Mouse (Mus musculus) retina, embryonic 14.5 days (tissue): ENCODE data around the gene Tspan2.

Experiments used
- DNase-seq: peaks from one replicate; pipeline ENCODE4 v3.0.0-alpha.2; 2015; ENCODE audit warnings: low spot score

Gene Tspan2

GRCm38 (mm10) chr3:102735031-102735558, 766 bp downstream of the Tspan2 start:
- peak; percentile 50 for DNase-seq

GRCm38 (mm10) chr3:102735638-102736037, 1.3 kb downstream of the Tspan2 start:
- DNase-seq: peak; percentile 11

- DNase-seq: no peak
Observed at GRCm38 (mm10) chr3:102736436-102736835, 2.1 kb downstream of the Tspan2 start.

GRCm38 (mm10) chr3:102737106-102737505, 2.8 kb downstream of the Tspan2 start:
- no peak for DNase-seq

- no peak for DNase-seq
Observed at GRCm38 (mm10) chr3:102738161-102738901, 4.0 kb downstream of the Tspan2 start.

GRCm38 (mm10) chr3:102738926-102739325, 4.6 kb downstream of the Tspan2 start:
- DNase-seq: no peak

GRCm38 (mm10) chr3:102742725-102743124, 8.4 kb downstream of the Tspan2 start:
- peak; percentile 25 for DNase-seq

GRCm38 (mm10) chr3:102743202-102743601, 8.9 kb downstream of the Tspan2 start:
- no peak for DNase-seq

- DNase-seq: peak; percentile 50
Observed at GRCm38 (mm10) chr3:102743781-102744471, 9.6 kb downstream of the Tspan2 start.

GRCm38 (mm10) chr3:102744657-102745056, 10.3 kb downstream of the Tspan2 start:
- DNase-seq: peak; percentile 35

GRCm38 (mm10) chr3:102746174-102746573, 11.8 kb downstream of the Tspan2 start:
- DNase-seq: no peak

- no peak for DNase-seq
Observed at GRCm38 (mm10) chr3:102748038-102748437, 13.7 kb downstream of the Tspan2 start.

GRCm38 (mm10) chr3:102748686-102749085, 14.4 kb downstream of the Tspan2 start:
- DNase-seq: no peak

- no peak for DNase-seq
Observed at GRCm38 (mm10) chr3:102751136-102751535, 16.8 kb downstream of the Tspan2 start.

- DNase-seq: no peak
Observed at GRCm38 (mm10) chr3:102751536-102751935, 17.2 kb downstream of the Tspan2 start.

GRCm38 (mm10) chr3:102752053-102752452, 17.7 kb downstream of the Tspan2 start:
- DNase-seq: no peak

- no peak for DNase-seq
Observed at GRCm38 (mm10) chr3:102752457-102752856, 18.1 kb downstream of the Tspan2 start.

GRCm38 (mm10) chr3:102755801-102756200, 21.5 kb downstream of the Tspan2 start:
- DNase-seq: no peak

GRCm38 (mm10) chr3:102757019-102757418, 22.7 kb downstream of the Tspan2 start:
- no peak for DNase-seq

GRCm38 (mm10) chr3:102760236-102760635, 25.9 kb downstream of the Tspan2 start:
- DNase-seq: no peak

GRCm38 (mm10) chr3:102762388-102762787, 28.1 kb downstream of the Tspan2 start:
- no peak for DNase-seq

GRCm38 (mm10) chr3:102763713-102764400, 29.5 kb downstream of the Tspan2 start:
- no peak for DNase-seq

- no peak for DNase-seq
Observed at GRCm38 (mm10) chr3:102764850-102765249, 30.5 kb downstream of the Tspan2 start.
